Mouse (Mus musculus) adrenal gland, adult 18-20 months (tissue): ENCODE results near the gene Gm49354. TPM values are rescaled to one million over a fixed set of nuclear protein-coding genes. Genes with fewer than 3 reads are reported as not detected.
"Not testable (repeated sequence)": the region's sequence is repeated elsewhere in the genome, so short reads cannot be mapped to it uniquely, and the experiment has no call there.

Experiments
- DNase-seq, 2 experiments: peaks; one replicate each; pipeline ENCODE4 v3.0.0; 2021 to 2022; ENCODE audit warnings: low spot score in 2 of 2
- total RNA-seq, 2 experiments: library from RNA; stranded (reverse); gene quantifications; 1 replicate in 1 of 2; 2 replicates in 1 of 2; pipeline ENCODE4 v1.2.3; 2021

The Gm49354 gene
- total RNA-seq, 2 experiments from 2014 or later, result not detected

DNA sequence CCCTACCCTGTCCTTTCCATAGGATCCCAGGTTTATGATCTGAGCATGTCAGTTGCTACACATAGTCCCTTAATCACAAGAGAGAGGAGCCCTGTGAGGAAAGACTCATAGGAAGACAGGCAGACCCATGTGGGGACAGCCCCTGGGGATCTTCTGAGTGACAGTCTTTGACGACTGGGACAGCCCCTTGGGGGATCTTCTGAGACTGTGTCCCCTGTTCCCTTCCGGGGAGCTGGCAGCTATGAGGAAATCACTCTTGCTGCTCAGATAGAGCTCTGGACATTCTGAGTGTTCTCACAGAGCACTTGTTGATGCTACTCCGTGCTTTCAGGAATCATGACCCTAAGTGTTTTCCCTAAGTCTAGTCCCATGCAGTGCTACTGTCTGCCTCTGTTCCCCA is 68.3 kb downstream of the Gm49354 start:
- no peak for DNase-seq

GRCm38 (mm10) chr13:59711984-59712383 is 70.1 kb downstream of the Gm49354 start, which contains the start of gene Spata31d1b:
TSS of gene Spata31d1b (plus strand) at chr13:59712284.
- not testable (repeated sequence) for DNase-seq

GRCm38 (mm10) chr13:59710230-59710629 is 71.8 kb downstream of the Gm49354 start, which contains the start of gene Spata31d1a:
TSS of gene Spata31d1a (minus strand) at chr13:59710330.
- DNase-seq, result no peak

Other genes starting within 250 kb of the Gm49354 start
- 10 to 100 TPM; 35.6 to 46.0 TPM for gene Agtpbp1, start 197.0 kb downstream of the Gm49354 start, total RNA-seq
- 10 to 100 TPM; 68.8 to 70.2 TPM for gene Naa35, start 197.0 kb downstream of the Gm49354 start, total RNA-seq
- 1 to 10 TPM; 4.9 to 8.2 TPM for gene Golm1, start 106.4 kb downstream of the Gm49354 start, total RNA-seq
- gene 4921517D22Rik, start 88.1 kb downstream of the Gm49354 start, total RNA-seq, result not detected
- gene Spata31d1a, start 71.9 kb downstream of the Gm49354 start, total RNA-seq, result not detected
- gene Spata31d1b, start 70.0 kb downstream of the Gm49354 start, total RNA-seq, result not detected
- not detected for gene Spata31d1d, start 50.5 kb downstream of the Gm49354 start, total RNA-seq
- not detected for gene 1700014D04Rik, start 35.5 kb downstream of the Gm49354 start, total RNA-seq
- gene Isca1, start 12.4 kb downstream of the Gm49354 start, total RNA-seq, result 100 to 1,000 TPM; 105 to 135 TPM
- gene Tut7, start 40.9 kb upstream of the Gm49354 start, total RNA-seq, result 10 to 100 TPM; 63.0 to 64.1 TPM